In genomic region chr10:79856704-79857451, GRCm38 (mm10) we compare ENCODE assay signal across 8 mouse cellular contexts. TPM values are rescaled to one million over a fixed set of nuclear protein-coding genes. Genes with fewer than 3 reads are reported as not detected.
A peak's percentile ranks its signal among the peaks of the same experiment; 100 is the strongest.
DNase-seq lines count a peak whose midpoint lies in the region; ATAC-seq and TF ChIP-seq lines count a peak whose summit lies in the region.

No protein-coding gene starts in this region.

- peak overlapping the region; percentile 100 for H3K4me3 ChIP-seq in layer of hippocampus, adult 2 months
- H3K4me3 ChIP-seq in embryonic facial prominence, embryonic 11.5 days (ENCODE audit: low read depth, low read length): peak overlapping the region; percentile 100

- H3K27ac ChIP-seq in layer of hippocampus, adult 2 months: peak overlapping the region; percentile 100
- no peak overlapping the region for H3K27ac ChIP-seq in embryonic facial prominence, embryonic 11.5 days (replicated peaks; ENCODE audit: low read depth, low read length)

- no peak for DNase-seq in layer of hippocampus, adult 2 months (ENCODE audit: low spot score in 2 of 2)
- DNase-seq in layer of hippocampus, adult 9-11 months: no peak
- DNase-seq in embryonic facial prominence, embryonic 11.5 days (ENCODE audit: low spot score): no peak
- peak; percentile 47 for DNase-seq in induced T-regulatory cell, adult 2 months (ENCODE audit: low read depth)
- DNase-seq in naive thymus-derived CD4-positive, alpha-beta T cell, adult 2 months (ENCODE audit: low read depth): peak; percentile 36
- no peak for DNase-seq in frontal cortex, adult 2 months (ENCODE audit: extremely low spot score in 1 of 2, low spot score in 1 of 2)
- no peak for DNase-seq in cerebellum, postnatal 4 days (ENCODE audit: low spot score in 2 of 2)
- DNase-seq in cerebellum, postnatal 36 days: no peak

- no peaks in the 10 kb centered on the region for H3K9me3 ChIP-seq in embryonic facial prominence, embryonic 11.5 days (replicated peaks; ENCODE audit: control insufficient read depth, low read length)

- peak overlapping the region; percentile 99 for H3K4me2 ChIP-seq in embryonic facial prominence, embryonic 11.5 days (ENCODE audit: low read depth, low read length)

- TF ChIP-seq CTCF in layer of hippocampus, adult 2 months (conservative IDR thresholded peaks at IDR 0.05): no peak

- peak overlapping the region; percentile 99 for H3K9ac ChIP-seq in embryonic facial prominence, embryonic 11.5 days (replicated peaks; ENCODE audit: low read length)

- H3K4me1 ChIP-seq in embryonic facial prominence, embryonic 11.5 days (ENCODE audit: control insufficient read depth, insufficient read depth, low read length): peaks cover 28% of the 10 kb centered on the region

- 65% methylated on average over 7 of the region's 7 CpGs for WGBS in embryonic facial prominence, embryonic 11.5 days

- peaks cover 19% of the 10 kb centered on the region for H3K36me3 ChIP-seq in embryonic facial prominence, embryonic 11.5 days (replicated peaks; ENCODE audit: control insufficient read depth, insufficient read depth, low read depth, low read length)

- H3K27me3 ChIP-seq in embryonic facial prominence, embryonic 11.5 days (ENCODE audit: control insufficient read depth, insufficient read depth, low read length): no peaks in the 10 kb centered on the region

- ATAC-seq in embryonic facial prominence, embryonic 11.5 days (replicated peaks; ENCODE audit: insufficient number of reproducible peaks, low FRiP score, low TSS enrichment, low read depth): no peak

RNA-seq across cellular contexts. Expression of gene Ptbp1, which starts 2.7 kb away (rescaled TPM):
- total RNA-seq in layer of hippocampus, adult 2 months (2021): 10 to 100 TPM; 56.9 to 58.7 TPM
- 237 and 257 TPM in 2 replicates for polyA plus RNA-seq in embryonic facial prominence, embryonic 11.5 days (2014; fragmentation: Nextera tagmentation; extraction: Ambion mirVana)
- polyA plus RNA-seq in frontal cortex, adult 2 months (2012; rRNA removed): 59.5 and 71.5 TPM in 2 replicates

RNA-seq across cellular contexts. Expression of gene Prtn3, which starts 17.4 kb away (rescaled TPM):
- 1 to 10 TPM; 1.5 to 2.6 TPM for total RNA-seq in layer of hippocampus, adult 2 months (2021)
- 10.9 and 11.2 TPM in 2 replicates for polyA plus RNA-seq in embryonic facial prominence, embryonic 11.5 days (2014; fragmentation: Nextera tagmentation; extraction: Ambion mirVana)
- 5.8 and 6.7 TPM in 2 replicates for polyA plus RNA-seq in frontal cortex, adult 2 months (2012; rRNA removed)

RNA-seq across cellular contexts. Expression of gene Plppr3, which starts 17.6 kb away (rescaled TPM):
- 10 to 100 TPM; 33.7 to 37.1 TPM for total RNA-seq in layer of hippocampus, adult 2 months (2021)
- polyA plus RNA-seq in embryonic facial prominence, embryonic 11.5 days (2014; fragmentation: Nextera tagmentation; extraction: Ambion mirVana): 78.3 and 85.8 TPM in 2 replicates
- polyA plus RNA-seq in frontal cortex, adult 2 months (2012; rRNA removed): 124 and 134 TPM in 2 replicates

RNA-seq across cellular contexts. Expression of gene Elane, which starts 29.2 kb away (rescaled TPM):
- total RNA-seq in layer of hippocampus, adult 2 months (2021): not detected
- polyA plus RNA-seq in embryonic facial prominence, embryonic 11.5 days (2014; fragmentation: Nextera tagmentation; extraction: Ambion mirVana): 0.50 and 0.88 TPM in 2 replicates
- 0.27 TPM in 1 of 2 replicates, not detected in the other for polyA plus RNA-seq in frontal cortex, adult 2 months (2012; rRNA removed)

RNA-seq across cellular contexts. Expression of gene Cfd, which starts 33.8 kb away (rescaled TPM):
- not detected for total RNA-seq in layer of hippocampus, adult 2 months (2021)
- polyA plus RNA-seq in embryonic facial prominence, embryonic 11.5 days (2014; fragmentation: Nextera tagmentation; extraction: Ambion mirVana): not detected in 2 replicates
- polyA plus RNA-seq in frontal cortex, adult 2 months (2012; rRNA removed): 1.1 and 3.5 TPM in 2 replicates

Comparison
In these comparisons a context has a peak if more than half of its experiments do, and no peak if none do; other contexts are left out.
1. DNase-seq: peak in induced T-regulatory cell, adult 2 months (single experiment) and naive thymus-derived CD4-positive, alpha-beta T cell, adult 2 months (single experiment); none in layer of hippocampus, adult 2 months (0 of 2), layer of hippocampus, adult 9-11 months (single experiment), embryonic facial prominence, embryonic 11.5 days (single experiment), frontal cortex, adult 2 months (0 of 2), cerebellum, postnatal 4 days (0 of 2) and cerebellum, postnatal 36 days (0 of 2).